Mouse (Mus musculus): Measurements from ENCODE around the gene Npc2. TPM values are rescaled to one million over a fixed set of nuclear protein-coding genes. Genes with fewer than 3 reads are reported as not detected.
A peak's percentile ranks its signal among the peaks of the same experiment; 100 is the strongest.

The Npc2 gene
- polyA plus RNA-seq, 1 experiment from 2014 or later = 523 TPM

DNA sequence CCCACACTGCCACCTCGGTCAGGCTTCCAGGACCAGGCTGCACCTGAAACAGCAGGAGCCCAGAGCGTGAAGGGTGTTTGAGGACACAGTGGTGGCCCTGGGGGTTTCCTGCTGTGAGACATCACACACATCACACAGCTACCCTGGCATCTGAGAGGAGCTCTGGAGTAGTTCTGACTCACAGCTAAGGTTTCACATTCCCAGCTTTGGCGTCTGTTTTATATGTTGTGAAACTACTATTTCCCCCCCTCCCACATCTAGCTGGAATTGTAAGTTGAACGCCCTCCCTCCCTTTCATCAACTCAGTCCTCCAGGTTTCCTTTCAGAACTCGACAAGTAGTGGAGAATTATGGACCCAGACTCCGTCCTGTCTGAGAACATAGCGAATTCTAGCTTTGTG lies 8.2 kb downstream of the Npc2 start:
- Histone ChIP-seq H3K4me2 (replicated peaks; ENCODE audit: low read depth, low read length) (no peak overlapping the region), H3K27ac (ENCODE audit: low read length) (peak overlapping the region; percentile 22; the same call in 1 of the 2 replicates), H3K27me3 (replicated peaks; ENCODE audit: insufficient read depth, low read length) (no peaks in the 10 kb centered on the region), H3K36me3 (ENCODE audit: insufficient read depth, low read length) (peaks cover 14% of the 10 kb centered on the region; the same call in 1 of the 2 replicates), H3K9ac (replicated peaks; ENCODE audit: low read depth) (no peak overlapping the region), H3K9me3 (ENCODE audit: low read length) (no peaks in the 10 kb centered on the region), H3K4me3 (ENCODE audit: low read depth, low read length) (no peak overlapping the region), H3K4me1 (ENCODE audit: insufficient read depth, low read depth, low read length) (peaks cover 11% of the 10 kb centered on the region; the same call in 1 of the 2 replicates)
- TF ChIP-seq EP300 (IDR thresholded peaks at IDR 0.05) (peak; percentile 40; the same call in 1 of the 2 replicates), CTCF (IDR thresholded peaks at IDR 0.05) (no peak)
- ATAC-seq (peak; percentile 13; the same call in 1 of the 2 replicates), DNase-seq (ENCODE audit: low spot score) (peak; percentile 65)
- 65% methylated on average over 7 of the region's 7 CpGs for whole genome bisulfite sequencing

DNA sequence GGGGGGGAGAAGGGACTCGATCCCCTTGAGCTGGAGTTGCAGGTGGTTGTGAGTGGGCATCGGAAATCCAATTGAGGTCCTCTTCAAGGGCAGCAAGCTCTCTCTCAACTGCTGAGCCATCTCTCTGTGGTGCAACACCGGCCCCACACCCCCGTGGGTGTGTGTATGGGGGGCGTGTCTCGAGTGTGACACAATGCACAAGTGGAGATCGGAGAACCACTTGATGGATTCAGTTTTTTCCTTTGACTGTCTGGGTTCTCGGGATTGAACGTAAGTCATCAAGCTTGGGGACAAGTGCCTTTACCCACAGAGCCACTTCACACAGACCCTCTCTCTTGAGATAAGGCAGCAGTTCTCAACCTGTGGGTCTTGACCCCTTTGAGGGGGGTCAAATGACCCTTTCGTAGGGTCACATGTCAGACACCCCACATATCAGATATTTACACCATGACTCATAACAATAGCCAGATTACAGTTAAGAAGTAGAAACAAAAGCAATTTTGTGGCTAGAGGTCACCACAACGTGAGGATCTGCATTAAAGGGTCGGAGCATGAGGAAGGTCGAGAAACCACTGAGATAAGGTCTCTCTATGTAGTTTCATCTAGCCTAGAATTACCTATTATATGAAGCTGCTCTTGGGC lies 9.3 kb downstream of the Npc2 start:
- H3K27ac ChIP-seq (ENCODE audit: low read length) = peak overlapping the region; percentile 69; the same call in 1 of the 2 replicates
- H3K4me1 ChIP-seq (ENCODE audit: insufficient read depth, low read depth, low read length) = peaks cover 11% of the 10 kb centered on the region; the same call in 1 of the 2 replicates
- ATAC-seq (peak; percentile 56), DNase-seq (ENCODE audit: low spot score) (peak; percentile 67)
- 44% methylated on average over 13 of the region's 13 CpGs for WGBS
- TF ChIP-seq CTCF (IDR thresholded peaks at IDR 0.05) = no peak
- peak; percentile 90 for TF ChIP-seq EP300 (IDR thresholded peaks at IDR 0.05)
- peaks cover 19% of the 10 kb centered on the region; the same call in 1 of the 2 replicates for H3K36me3 ChIP-seq (ENCODE audit: insufficient read depth, low read length)
- H3K4me3 ChIP-seq (ENCODE audit: low read depth, low read length) = no peak overlapping the region
- H3K9ac ChIP-seq (replicated peaks; ENCODE audit: low read depth) = no peak overlapping the region
- H3K4me2 ChIP-seq (replicated peaks; ENCODE audit: low read depth, low read length) = no peak overlapping the region
- no peaks in the 10 kb centered on the region for H3K27me3 ChIP-seq (replicated peaks; ENCODE audit: insufficient read depth, low read length)
- H3K9me3 ChIP-seq (ENCODE audit: low read length) = no peaks in the 10 kb centered on the region

DNA sequence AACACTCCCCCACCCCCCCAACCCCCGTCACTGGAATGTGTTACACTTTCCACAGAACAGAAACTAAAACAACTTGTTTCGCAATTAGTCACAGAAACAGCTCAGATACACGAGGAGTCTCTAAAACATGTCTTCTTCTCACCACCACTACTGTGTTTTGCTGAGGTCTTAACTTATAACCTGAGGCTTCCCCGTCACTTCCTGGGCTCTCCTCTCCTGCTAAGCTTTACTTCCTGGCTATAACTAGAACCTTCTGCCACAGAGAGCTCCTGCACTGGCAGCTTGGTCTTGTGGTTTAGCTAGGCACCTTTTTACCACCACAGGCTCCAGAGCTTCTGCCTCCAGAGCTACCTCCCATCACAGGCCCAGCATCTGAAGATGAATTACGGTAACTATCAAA lies 10.4 kb downstream of the Npc2 start:
- Histone ChIP-seq H3K36me3 (ENCODE audit: insufficient read depth, low read length) (peaks cover 27% of the 10 kb centered on the region; the same call in 1 of the 2 replicates), H3K9ac (replicated peaks; ENCODE audit: low read depth) (no peak overlapping the region), H3K4me1 (ENCODE audit: insufficient read depth, low read depth, low read length) (peaks cover 5% of the 10 kb centered on the region; the same call in 1 of the 2 replicates), H3K4me3 (ENCODE audit: low read depth, low read length) (no peak overlapping the region), H3K27me3 (replicated peaks; ENCODE audit: insufficient read depth, low read length) (no peaks in the 10 kb centered on the region), H3K9me3 (ENCODE audit: low read length) (no peaks in the 10 kb centered on the region), H3K27ac (ENCODE audit: low read length) (peak overlapping the region; percentile 69), H3K4me2 (replicated peaks; ENCODE audit: low read depth, low read length) (no peak overlapping the region)
- TF ChIP-seq CTCF (IDR thresholded peaks at IDR 0.05) (no peak), EP300 (IDR thresholded peaks at IDR 0.05) (0 out of 2 replicates have a peak, but pooled peaks have one; percentile 12)
- DNase-seq (ENCODE audit: low spot score) (peak; percentile 78), ATAC-seq (no peak)
- 51% methylated on average over 5 of the region's 5 CpGs for WGBS

DNA sequence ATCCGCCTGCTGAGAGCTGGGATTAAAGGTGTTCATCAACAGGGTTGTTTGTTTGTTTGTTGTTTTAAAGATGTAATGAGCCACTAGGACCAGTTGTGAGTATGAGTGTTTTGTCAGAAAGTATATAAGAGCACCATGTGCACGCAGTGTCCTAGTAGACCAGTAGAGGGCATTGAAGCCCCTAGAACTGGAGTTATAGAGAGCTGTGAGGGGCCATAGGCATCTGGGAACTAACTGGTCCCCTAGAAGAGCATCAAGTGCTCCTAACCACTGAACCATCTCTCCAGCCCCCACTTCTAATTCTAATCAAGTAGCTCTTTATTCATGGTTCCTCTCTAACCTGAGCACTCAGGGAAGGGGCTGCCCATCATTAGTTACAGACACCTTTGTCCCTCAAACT lies 13.9 kb downstream of the Npc2 start:
- Histone ChIP-seq H3K4me3 (ENCODE audit: low read depth, low read length) (no peak overlapping the region), H3K4me2 (replicated peaks; ENCODE audit: low read depth, low read length) (no peak overlapping the region), H3K9ac (replicated peaks; ENCODE audit: low read depth) (no peak overlapping the region), H3K27me3 (replicated peaks; ENCODE audit: insufficient read depth, low read length) (no peaks in the 10 kb centered on the region), H3K9me3 (ENCODE audit: low read length) (no peaks in the 10 kb centered on the region), H3K27ac (ENCODE audit: low read length) (no peak overlapping the region), H3K4me1 (ENCODE audit: insufficient read depth, low read depth, low read length) (no peaks in the 10 kb centered on the region), H3K36me3 (ENCODE audit: insufficient read depth, low read length) (peaks cover 38% of the 10 kb centered on the region; the same call in 1 of the 2 replicates)
- DNase-seq (ENCODE audit: low spot score) (peak; percentile 51), ATAC-seq (no peak)
- WGBS = 67% methylated on average over 2 of the region's 2 CpGs
- peak; percentile 60 for TF ChIP-seq CTCF (IDR thresholded peaks at IDR 0.05)
- TF ChIP-seq EP300 (IDR thresholded peaks at IDR 0.05) = no peak

DNA sequence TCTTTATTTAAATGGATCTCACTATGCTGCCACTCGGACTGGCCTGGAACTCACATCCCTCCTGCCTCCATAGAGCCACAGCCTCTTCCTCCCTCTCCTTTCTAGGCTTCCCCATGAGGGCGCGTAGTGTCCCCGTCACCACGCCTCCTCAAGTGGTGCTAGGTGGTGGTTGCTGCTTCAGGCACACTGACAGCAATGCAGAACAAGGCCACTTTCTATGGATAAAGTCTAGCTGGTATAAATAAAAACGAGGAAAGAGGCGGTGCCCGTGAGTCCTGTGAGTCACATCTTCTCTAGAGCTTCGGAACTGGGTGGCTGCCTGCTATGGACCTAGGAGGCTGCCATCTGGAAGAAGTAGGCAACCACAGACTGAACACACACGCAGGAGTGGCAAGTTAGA lies 16.9 kb downstream of the Npc2 start:
- no peak for ATAC-seq
- 83% methylated on average over 10 of the region's 10 CpGs for WGBS

DNA sequence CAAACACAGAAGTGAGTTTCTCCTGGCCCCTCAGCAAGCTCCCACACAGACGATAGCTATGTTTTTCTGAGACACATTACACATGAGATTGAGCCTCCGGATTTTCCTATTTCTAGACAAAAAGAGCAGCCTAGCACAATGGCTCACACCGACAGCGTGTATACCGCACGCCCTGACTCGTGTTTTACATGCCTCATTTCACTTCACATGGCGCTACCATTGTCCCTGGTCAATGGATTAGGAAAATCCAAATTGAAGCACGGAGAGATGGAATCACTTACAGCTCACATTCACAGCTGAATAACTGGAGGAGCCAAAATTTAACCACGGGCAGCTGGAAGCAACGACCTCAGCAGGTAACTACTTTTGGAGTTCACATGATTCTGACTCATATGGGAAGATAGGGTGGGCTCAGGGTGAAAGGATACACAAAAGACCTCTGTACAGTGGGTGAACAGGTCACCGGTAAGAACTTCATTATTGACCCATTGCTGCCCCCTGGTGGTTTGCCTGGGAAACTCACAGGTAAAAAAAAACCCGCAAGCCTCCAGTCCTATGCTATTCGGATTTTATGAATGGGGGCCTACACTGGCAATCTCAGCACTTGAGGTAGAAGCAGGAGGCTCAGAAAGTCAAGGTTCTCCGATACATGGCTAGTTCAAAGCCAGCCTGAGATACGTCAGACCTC lies 17.8 kb downstream of the Npc2 start:
- Histone ChIP-seq H3K9ac (replicated peaks; ENCODE audit: low read depth) (no peak overlapping the region), H3K4me2 (replicated peaks; ENCODE audit: low read depth, low read length) (no peak overlapping the region), H3K36me3 (ENCODE audit: insufficient read depth, low read length) (peaks cover 29% of the 10 kb centered on the region; the same call in 1 of the 2 replicates), H3K4me1 (ENCODE audit: insufficient read depth, low read depth, low read length) (no peaks in the 10 kb centered on the region), H3K4me3 (ENCODE audit: low read depth, low read length) (no peak overlapping the region), H3K27ac (ENCODE audit: low read length) (no peak overlapping the region), H3K27me3 (replicated peaks; ENCODE audit: insufficient read depth, low read length) (no peaks in the 10 kb centered on the region), H3K9me3 (ENCODE audit: low read length) (no peaks in the 10 kb centered on the region)
- ATAC-seq (no peak), DNase-seq (ENCODE audit: low spot score) (peak; percentile 59)
- WGBS = 66% methylated on average over 16 of the region's 16 CpGs
- peak; percentile 72 for TF ChIP-seq CTCF (IDR thresholded peaks at IDR 0.05)
- TF ChIP-seq EP300 (IDR thresholded peaks at IDR 0.05) = no peak

More for the DNA sequence above, 16.9 kb downstream of the Npc2 start:
- H3K4me1 ChIP-seq (ENCODE audit: insufficient read depth, low read depth, low read length) = no peaks in the 10 kb centered on the region
- H3K27ac ChIP-seq (ENCODE audit: low read length) = no peak overlapping the region
- no peaks in the 10 kb centered on the region for H3K9me3 ChIP-seq (ENCODE audit: low read length)
- H3K27me3 ChIP-seq (replicated peaks; ENCODE audit: insufficient read depth, low read length) = no peaks in the 10 kb centered on the region
- H3K9ac ChIP-seq (replicated peaks; ENCODE audit: low read depth) = no peak overlapping the region
- DNase-seq (ENCODE audit: low spot score) = peak; percentile 5
- H3K4me2 ChIP-seq (replicated peaks; ENCODE audit: low read depth, low read length) = no peak overlapping the region
- H3K4me3 ChIP-seq (ENCODE audit: low read depth, low read length) = no peak overlapping the region
- peaks cover 29% of the 10 kb centered on the region; the same call in 1 of the 2 replicates for H3K36me3 ChIP-seq (ENCODE audit: insufficient read depth, low read length)
- no peak for TF ChIP-seq CTCF (IDR thresholded peaks at IDR 0.05)
- TF ChIP-seq EP300 (IDR thresholded peaks at IDR 0.05) = no peak

All from lung, postnatal 0 days (tissue).